Mouse (Mus musculus): ENCODE measurements around the gene Nrn1l. TPM values are rescaled to one million over a fixed set of nuclear protein-coding genes. Genes with fewer than 3 reads are reported as not detected.

The Nrn1l gene
- total RNA-seq (2015) (0.57 TPM in 1 of 2 replicates, not detected in the other), total RNA-seq (2017) (not detected in 2 replicates)

- ATAC-seq (replicated peaks; ENCODE audit: poor library complexity): peak; percentile 83
Measured at GRCm38 (mm10) chr8:105893339-105893738, at the start of gene Nrn1l. TSS of gene Nrn1l (plus strand) at chr8:105893567.

GRCm38 (mm10) chr8:105846678-105847077 is 46.7 kb upstream of the Nrn1l start:
- ATAC-seq (replicated peaks; ENCODE audit: poor library complexity): no peak; the same call in 1 of the 2 replicates

- ATAC-seq (replicated peaks; ENCODE audit: poor library complexity): no peak
Measured at GRCm38 (mm10) chr8:105850014-105850413, 43.4 kb upstream of the Nrn1l start.

GRCm38 (mm10) chr8:105850611-105851010 is 42.8 kb upstream of the Nrn1l start:
- no peak for ATAC-seq (replicated peaks; ENCODE audit: poor library complexity)

GRCm38 (mm10) chr8:105851651-105852143 is 41.7 kb upstream of the Nrn1l start:
- peak; percentile 79 for ATAC-seq (replicated peaks; ENCODE audit: poor library complexity)

GRCm38 (mm10) chr8:105852146-105852729 is 41.1 kb upstream of the Nrn1l start:
- ATAC-seq (replicated peaks; ENCODE audit: poor library complexity): no peak

- no peak for ATAC-seq (replicated peaks; ENCODE audit: poor library complexity)
Measured at GRCm38 (mm10) chr8:105853178-105853577, 40.2 kb upstream of the Nrn1l start, which contains the start of gene Cenpt. TSS of gene Cenpt (minus strand) at chr8:105853278.

- ATAC-seq (replicated peaks; ENCODE audit: poor library complexity): no peak
Measured at GRCm38 (mm10) chr8:105854303-105854702, 39.1 kb upstream of the Nrn1l start.

- peak; percentile 62 for ATAC-seq (replicated peaks; ENCODE audit: poor library complexity)
Measured at GRCm38 (mm10) chr8:105854715-105855216, 38.6 kb upstream of the Nrn1l start, which contains the start of gene Thap11. TSS of gene Thap11 (plus strand) at chr8:105855132.

- ATAC-seq (replicated peaks; ENCODE audit: poor library complexity): no peak
Measured at GRCm38 (mm10) chr8:105855248-105856167, 37.9 kb upstream of the Nrn1l start.

GRCm38 (mm10) chr8:105856168-105856835 is 37.1 kb upstream of the Nrn1l start:
- no peak for ATAC-seq (replicated peaks; ENCODE audit: poor library complexity)

GRCm38 (mm10) chr8:105858495-105858894 is 34.9 kb upstream of the Nrn1l start:
- peak; percentile 15 for ATAC-seq (replicated peaks; ENCODE audit: poor library complexity)

GRCm38 (mm10) chr8:105859314-105859713 is 34.1 kb upstream of the Nrn1l start:
- peak; percentile 19 for ATAC-seq (replicated peaks; ENCODE audit: poor library complexity)

GRCm38 (mm10) chr8:105860143-105860981 is 33.0 kb upstream of the Nrn1l start, which contains the start of gene Nutf2:
TSS of gene Nutf2 (plus strand) at chr8:105860580.
- ATAC-seq (replicated peaks; ENCODE audit: poor library complexity): peak; percentile 84

GRCm38 (mm10) chr8:105861951-105862350 is 31.4 kb upstream of the Nrn1l start:
- no peak for ATAC-seq (replicated peaks; ENCODE audit: poor library complexity)

- ATAC-seq (replicated peaks; ENCODE audit: poor library complexity): peak; percentile 12; the same call in 1 of the 2 replicates
Measured at GRCm38 (mm10) chr8:105866364-105867029, 26.9 kb upstream of the Nrn1l start.

GRCm38 (mm10) chr8:105874301-105874700 is 19.1 kb upstream of the Nrn1l start:
- no peak for ATAC-seq (replicated peaks; ENCODE audit: poor library complexity)

GRCm38 (mm10) chr8:105880754-105881520 is 12.4 kb upstream of the Nrn1l start, which contains the start of gene Edc4:
TSS of gene Edc4 (plus strand) at chr8:105880881.
- peak; percentile 99 for ATAC-seq (replicated peaks; ENCODE audit: poor library complexity)
